Mouse (Mus musculus) kidney, adult 2 months (tissue): ENCODE results near the gene Mb.
"Not testable (repeated sequence)": the region's sequence is repeated elsewhere in the genome, so short reads cannot be mapped to it uniquely, and the experiment has no call there.

Source experiments
- CTCF ChIP-seq: fragments of 200-500 bp; conservative IDR thresholded peaks from 2 replicates; pipeline ENCODE4 v1.5.1; 2011; ENCODE audit warnings: low read depth, mild to moderate bottlenecking, control low read depth, low read length, moderate library complexity, mixed read lengths; ENCODE audit not compliant: insufficient read depth, insufficient read length
- POLR2A ChIP-seq: fragments of 200-500 bp; IDR thresholded peaks from one replicate; pipeline ENCODE4 v1.6.1; 2011; ENCODE audit warnings: low read depth, low read length, control low read depth

DNA sequence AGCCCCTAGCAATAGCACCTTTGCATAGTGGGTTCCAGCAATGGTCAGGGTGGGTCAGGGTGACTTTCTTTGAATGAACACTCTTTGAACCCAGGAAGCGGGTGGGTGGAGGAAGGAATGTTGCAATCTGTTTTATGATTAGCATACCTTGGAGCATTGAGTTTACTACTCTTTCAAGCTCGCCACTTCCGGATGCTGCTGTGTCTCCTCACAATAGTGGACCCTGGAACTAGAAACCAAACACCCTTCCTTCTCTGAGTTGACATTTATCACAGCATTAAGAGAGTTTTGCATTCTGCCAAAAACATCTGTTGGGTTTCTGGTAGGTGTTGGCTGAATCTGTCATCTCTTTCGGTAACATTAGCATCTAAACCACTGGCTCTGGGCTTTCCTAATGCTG, 8.9 kb upstream of the Mb start:
- not testable (repeated sequence) for TF ChIP-seq CTCF, POLR2A
